Mouse (Mus musculus): ENCODE data around the gene Syk. TPM values are rescaled to one million over a fixed set of nuclear protein-coding genes. Genes with fewer than 3 reads are reported as not detected.

Syk gene
- polyA plus RNA-seq, 1 experiment from 2014 or later = 9.6 TPM

DNA sequence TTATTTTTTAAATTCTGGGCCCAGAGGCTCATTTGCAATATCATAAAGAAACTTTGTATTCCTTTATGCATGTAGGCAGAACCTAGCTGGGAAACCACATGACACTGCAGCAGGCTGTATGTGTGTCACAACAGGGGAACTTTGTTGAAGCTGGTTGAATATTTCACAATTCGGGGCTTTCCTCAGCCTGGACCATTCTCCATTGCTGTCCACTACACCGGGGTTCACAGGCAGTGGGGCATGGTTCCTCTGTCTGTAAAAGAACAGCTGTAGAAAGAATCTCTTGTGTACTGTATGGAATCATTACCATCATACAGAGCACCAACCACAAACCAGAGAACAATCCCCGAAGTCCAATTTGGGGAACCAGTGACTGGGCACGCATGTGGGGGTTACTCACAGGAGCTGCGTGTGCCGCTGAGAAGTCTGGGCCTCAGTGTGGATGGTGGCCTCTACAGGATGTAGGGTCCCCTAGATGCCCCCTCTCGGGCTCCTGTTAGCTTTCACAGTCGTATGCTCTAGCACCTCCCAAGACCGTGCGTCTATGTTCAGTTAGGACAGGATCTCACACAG lies 53.3 kb downstream of the Syk start:
- 80% methylated on average over 10 of the region's 10 CpGs for WGBS

DNA sequence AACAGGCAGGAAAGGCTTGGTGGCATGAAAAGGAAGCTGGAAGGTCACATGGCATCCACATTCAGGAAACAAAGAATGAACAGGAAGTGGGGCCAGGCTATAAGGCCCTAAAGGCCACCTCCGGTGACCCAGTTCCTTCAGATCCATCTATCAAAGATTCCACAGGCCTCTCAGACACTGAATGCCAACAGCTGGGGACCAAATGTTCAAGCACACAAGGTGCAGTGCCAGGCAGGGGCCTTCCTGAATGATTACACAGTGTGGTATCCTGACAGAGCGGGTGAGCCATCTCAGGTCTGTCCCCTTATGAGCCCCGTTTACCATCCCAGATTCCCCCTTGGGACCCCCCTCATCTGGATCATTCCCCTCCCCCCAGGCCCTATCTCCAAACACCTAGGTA lies 63.6 kb downstream of the Syk start:
- no peak overlapping the region for H3K9ac ChIP-seq (ENCODE audit: low read length)
- H3K27ac ChIP-seq (replicated peaks in 1 of 2; ENCODE audit: control insufficient read depth in 1 of 2, insufficient read depth in 1 of 2, low read depth in 2 of 2, low read length in 2 of 2) = no peak overlapping the region
- ATAC-seq (ENCODE audit: insufficient number of reproducible peaks, insufficient read depth, low FRiP score, low read depth) = no peak
- no peak overlapping the region for H3K4me3 ChIP-seq (ENCODE audit: control insufficient read depth in 1 of 2, insufficient read depth in 1 of 2, low read depth in 1 of 2, low read length in 2 of 2)
- H3K27me3 ChIP-seq (ENCODE audit: control insufficient read depth, insufficient read depth, low read length) = no peaks in the 10 kb centered on the region
- H3K36me3 ChIP-seq (ENCODE audit: control insufficient read depth, insufficient read depth, low read length) = peaks cover 27% of the 10 kb centered on the region
- H3K4me1 ChIP-seq (ENCODE audit: control insufficient read depth in 2 of 2, insufficient read depth in 2 of 2, low read length in 2 of 2) = peaks cover 0 to 3% of the 10 kb centered on the region in 2 experiments; a peak in 2 of 4 replicates
- H3K9me3 ChIP-seq (ENCODE audit: control insufficient read depth, low read length) = no peaks in the 10 kb centered on the region
- 86% methylated on average over 3 of the region's 3 CpGs for WGBS
- no peak overlapping the region for H3K4me2 ChIP-seq (ENCODE audit: low read length)

More for the DNA sequence above, 53.3 kb downstream of the Syk start:
- Histone ChIP-seq H3K4me1 (ENCODE audit: control insufficient read depth in 2 of 2, insufficient read depth in 2 of 2, low read length in 2 of 2) (peaks cover 2 to 3% of the 10 kb centered on the region in 2 experiments; a peak in 2 of 4 replicates), H3K4me3 (ENCODE audit: control insufficient read depth in 1 of 2, insufficient read depth in 1 of 2, low read depth in 1 of 2, low read length in 2 of 2) (no peak overlapping the region), H3K27me3 (ENCODE audit: control insufficient read depth, insufficient read depth, low read length) (no peaks in the 10 kb centered on the region), H3K36me3 (ENCODE audit: control insufficient read depth, insufficient read depth, low read length) (0 out of 2 replicates have a peak, but pooled peaks cover 9% of the 10 kb centered on the region), H3K9me3 (ENCODE audit: control insufficient read depth, low read length) (no peaks in the 10 kb centered on the region), H3K9ac (ENCODE audit: low read length) (no peak overlapping the region), H3K4me2 (ENCODE audit: low read length) (no peak overlapping the region), H3K27ac (replicated peaks in 1 of 2; ENCODE audit: control insufficient read depth in 1 of 2, insufficient read depth in 1 of 2, low read depth in 2 of 2, low read length in 2 of 2) (no peak overlapping the region)
- no peak for ATAC-seq (ENCODE audit: insufficient number of reproducible peaks, insufficient read depth, low FRiP score, low read depth)

DNA sequence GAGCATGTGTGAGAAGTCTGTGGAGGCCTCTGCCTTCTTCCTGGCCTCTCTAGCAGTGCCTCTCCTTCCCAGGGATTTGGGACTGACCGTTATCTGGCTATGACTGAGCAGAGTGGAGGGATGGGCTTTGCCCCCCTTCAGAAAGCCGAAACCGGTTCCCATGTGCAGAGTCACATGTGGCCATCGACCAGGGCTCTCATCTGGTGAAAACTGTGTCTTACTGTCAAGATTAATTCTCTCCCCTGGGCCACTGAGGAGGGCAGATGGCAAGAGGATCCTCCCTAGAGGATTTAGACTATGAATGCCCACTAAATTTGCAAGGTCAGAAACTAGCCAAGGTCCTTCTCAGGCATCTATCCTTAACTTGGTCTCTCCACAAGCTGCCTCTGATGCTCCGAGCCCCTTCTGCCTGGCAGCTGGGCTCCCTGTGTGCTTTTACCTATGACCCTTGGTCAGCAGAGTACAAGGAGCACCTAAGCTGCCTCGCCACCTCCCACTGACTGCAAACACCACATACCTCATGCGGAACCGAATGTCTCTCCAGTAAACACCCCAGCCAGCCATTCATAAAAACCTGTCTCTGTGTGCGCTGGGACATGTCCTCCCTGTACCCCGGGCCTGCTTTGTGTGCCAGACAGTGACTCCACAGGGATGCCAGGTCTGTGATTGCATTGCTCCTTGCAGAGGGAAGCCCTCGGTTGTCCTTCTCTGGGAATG lies 65.2 kb downstream of the Syk start:
- H3K27me3 ChIP-seq (ENCODE audit: control insufficient read depth, insufficient read depth, low read length) = no peaks in the 10 kb centered on the region
- H3K4me2 ChIP-seq (ENCODE audit: low read length) = no peak overlapping the region
- H3K4me3 ChIP-seq (ENCODE audit: control insufficient read depth in 1 of 2, insufficient read depth in 1 of 2, low read depth in 1 of 2, low read length in 2 of 2) = no peak overlapping the region
- H3K9ac ChIP-seq (ENCODE audit: low read length) = no peak overlapping the region
- no peak for ATAC-seq (ENCODE audit: insufficient number of reproducible peaks, insufficient read depth, low FRiP score, low read depth)
- H3K9me3 ChIP-seq (ENCODE audit: control insufficient read depth, low read length) = no peaks in the 10 kb centered on the region
- H3K36me3 ChIP-seq (ENCODE audit: control insufficient read depth, insufficient read depth, low read length) = peaks cover 16% of the 10 kb centered on the region
- peaks cover 0 to 3% of the 10 kb centered on the region in 2 experiments; a peak in 2 of 4 replicates for H3K4me1 ChIP-seq (ENCODE audit: control insufficient read depth in 2 of 2, insufficient read depth in 2 of 2, low read length in 2 of 2)
- H3K27ac ChIP-seq (replicated peaks in 1 of 2; ENCODE audit: control insufficient read depth in 1 of 2, insufficient read depth in 1 of 2, low read depth in 2 of 2, low read length in 2 of 2) = no peak overlapping the region
- 79% methylated on average over 11 of the region's 11 CpGs for WGBS

DNA sequence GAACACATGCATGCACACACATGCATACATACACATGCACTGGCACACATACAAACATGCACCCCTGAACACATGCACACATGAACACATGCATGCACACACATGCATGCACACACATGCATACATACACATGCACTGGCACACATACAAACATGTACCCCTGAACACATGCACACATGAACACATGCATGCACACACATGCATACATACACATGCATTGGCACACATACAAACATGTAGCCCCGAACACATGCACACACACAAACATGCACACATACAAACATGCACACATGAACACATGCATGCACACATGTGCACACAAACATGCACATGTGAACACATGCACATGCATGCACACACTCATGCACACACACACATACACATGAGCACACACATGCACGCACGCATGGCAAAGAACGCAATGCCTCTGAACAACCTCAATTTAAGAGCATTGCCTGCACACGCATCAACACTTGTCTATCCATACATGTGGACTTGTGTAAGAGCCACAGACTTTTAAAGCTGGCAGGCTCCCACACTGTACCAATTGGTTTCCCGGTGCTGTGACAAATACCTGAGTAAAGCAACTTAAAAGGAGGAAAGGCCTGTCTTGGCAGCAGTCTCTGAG lies 66.9 kb downstream of the Syk start:
- 94% methylated on average over 6 of the region's 6 CpGs for WGBS
- Histone ChIP-seq H3K27me3 (ENCODE audit: control insufficient read depth, insufficient read depth, low read length) (no peaks in the 10 kb centered on the region), H3K36me3 (ENCODE audit: control insufficient read depth, insufficient read depth, low read length) (peaks cover 14% of the 10 kb centered on the region), H3K4me1 (ENCODE audit: control insufficient read depth in 2 of 2, insufficient read depth in 2 of 2, low read length in 2 of 2) (peaks cover 0 to 3% of the 10 kb centered on the region in 2 experiments; a peak in 2 of 4 replicates), H3K4me3 (ENCODE audit: control insufficient read depth in 1 of 2, insufficient read depth in 1 of 2, low read depth in 1 of 2, low read length in 2 of 2) (no peak overlapping the region), H3K9me3 (ENCODE audit: control insufficient read depth, low read length) (no peaks in the 10 kb centered on the region), H3K9ac (ENCODE audit: low read length) (no peak overlapping the region), H3K27ac (replicated peaks in 1 of 2; ENCODE audit: control insufficient read depth in 1 of 2, insufficient read depth in 1 of 2, low read depth in 2 of 2, low read length in 2 of 2) (no peak overlapping the region), H3K4me2 (ENCODE audit: low read length) (no peak overlapping the region)
- no peak for ATAC-seq (ENCODE audit: insufficient number of reproducible peaks, insufficient read depth, low FRiP score, low read depth)

DNA sequence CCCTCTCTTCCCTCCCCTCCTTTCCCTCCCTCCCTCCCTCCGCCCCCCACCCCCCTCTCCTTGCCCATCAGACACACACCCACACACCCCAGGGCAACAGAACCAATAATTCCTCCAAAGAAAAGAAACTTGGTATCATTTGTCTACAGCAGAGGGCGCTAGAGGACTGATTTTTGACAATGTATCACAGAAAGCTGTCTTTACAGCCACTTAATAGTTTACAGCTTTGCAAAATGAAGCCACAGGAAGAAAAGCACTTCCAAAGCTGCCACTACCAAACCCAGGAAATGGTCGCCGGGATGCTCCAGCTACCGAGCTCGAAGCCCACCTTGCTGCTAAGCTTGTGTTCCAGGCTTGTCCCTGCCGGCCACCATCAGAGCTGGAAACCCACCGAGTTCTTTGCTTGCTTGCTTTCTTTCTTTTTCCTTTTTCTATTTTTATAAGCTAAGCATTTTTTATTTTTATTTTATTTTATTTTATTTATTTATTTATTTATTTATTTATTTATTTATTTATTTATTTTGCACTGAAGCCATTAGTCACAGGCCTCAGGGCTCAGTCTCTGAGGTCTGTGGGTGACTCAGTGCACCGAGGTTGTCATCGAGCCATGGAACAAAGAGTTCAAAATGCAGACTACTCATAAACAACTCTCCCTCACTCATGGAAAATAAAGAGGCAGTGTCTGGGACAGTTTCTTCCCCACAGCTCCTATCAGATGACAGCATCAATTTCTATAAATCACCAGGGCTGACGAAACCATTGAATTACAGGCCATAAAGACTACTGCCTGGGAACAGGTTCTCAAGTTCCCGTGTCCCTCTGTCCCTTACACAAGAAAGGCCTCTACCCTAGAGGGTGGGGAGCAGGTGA lies 68.6 kb downstream of the Syk start:
- H3K36me3 ChIP-seq (ENCODE audit: control insufficient read depth, insufficient read depth, low read length) = 0 out of 2 replicates have a peak, but pooled peaks cover 3% of the 10 kb centered on the region
- H3K4me1 ChIP-seq (ENCODE audit: control insufficient read depth in 2 of 2, insufficient read depth in 2 of 2, low read length in 2 of 2) = no peaks in the 10 kb centered on the region
- ATAC-seq (ENCODE audit: insufficient number of reproducible peaks, insufficient read depth, low FRiP score, low read depth) = no peak
- H3K27me3 ChIP-seq (ENCODE audit: control insufficient read depth, insufficient read depth, low read length) = no peaks in the 10 kb centered on the region; the same call in 1 of the 2 replicates
- 53% methylated on average over 11 of the region's 12 CpGs for WGBS
- no peak overlapping the region for H3K4me3 ChIP-seq (ENCODE audit: control insufficient read depth in 1 of 2, insufficient read depth in 1 of 2, low read depth in 1 of 2, low read length in 2 of 2)
- H3K9ac ChIP-seq (ENCODE audit: low read length) = no peak overlapping the region
- H3K27ac ChIP-seq (replicated peaks in 1 of 2; ENCODE audit: control insufficient read depth in 1 of 2, insufficient read depth in 1 of 2, low read depth in 2 of 2, low read length in 2 of 2) = no peak overlapping the region
- no peaks in the 10 kb centered on the region for H3K9me3 ChIP-seq (ENCODE audit: control insufficient read depth, low read length)
- H3K4me2 ChIP-seq (ENCODE audit: low read length) = no peak overlapping the region

DNA sequence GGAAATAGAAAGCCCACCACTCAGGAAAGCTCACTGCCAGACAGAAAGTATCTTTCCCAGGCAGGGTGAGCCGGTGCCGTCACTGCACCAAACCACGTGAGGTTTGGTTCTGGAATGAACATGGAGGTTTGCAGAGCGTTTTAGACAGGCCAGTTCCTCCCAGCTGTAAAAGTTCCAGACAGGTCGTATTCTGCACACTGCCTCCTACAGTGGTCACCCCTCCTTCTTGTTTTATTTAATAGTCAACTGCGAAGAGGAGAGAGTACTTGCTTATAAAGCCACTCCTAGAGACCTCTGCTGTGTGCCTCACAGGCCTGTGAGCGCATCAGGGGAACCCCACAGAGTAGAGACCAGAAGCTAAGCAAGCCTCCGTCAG lies 69.3 kb downstream of the Syk start:
- H3K9ac ChIP-seq (ENCODE audit: low read length) = no peak overlapping the region
- no peaks in the 10 kb centered on the region for H3K4me1 ChIP-seq (ENCODE audit: control insufficient read depth in 2 of 2, insufficient read depth in 2 of 2, low read length in 2 of 2)
- no peak overlapping the region for H3K4me2 ChIP-seq (ENCODE audit: low read length)
- H3K9me3 ChIP-seq (ENCODE audit: control insufficient read depth, low read length) = no peaks in the 10 kb centered on the region
- H3K27me3 ChIP-seq (ENCODE audit: control insufficient read depth, insufficient read depth, low read length) = no peaks in the 10 kb centered on the region; the same call in 1 of the 2 replicates
- no peak for ATAC-seq (ENCODE audit: insufficient number of reproducible peaks, insufficient read depth, low FRiP score, low read depth)
- WGBS = 83% methylated on average over 8 of the region's 8 CpGs
- no peaks in the 10 kb centered on the region for H3K36me3 ChIP-seq (ENCODE audit: control insufficient read depth, insufficient read depth, low read length)
- H3K27ac ChIP-seq (replicated peaks in 1 of 2; ENCODE audit: control insufficient read depth in 1 of 2, insufficient read depth in 1 of 2, low read depth in 2 of 2, low read length in 2 of 2) = no peak overlapping the region
- no peak overlapping the region for H3K4me3 ChIP-seq (ENCODE audit: control insufficient read depth in 1 of 2, insufficient read depth in 1 of 2, low read depth in 1 of 2, low read length in 2 of 2)

DNA sequence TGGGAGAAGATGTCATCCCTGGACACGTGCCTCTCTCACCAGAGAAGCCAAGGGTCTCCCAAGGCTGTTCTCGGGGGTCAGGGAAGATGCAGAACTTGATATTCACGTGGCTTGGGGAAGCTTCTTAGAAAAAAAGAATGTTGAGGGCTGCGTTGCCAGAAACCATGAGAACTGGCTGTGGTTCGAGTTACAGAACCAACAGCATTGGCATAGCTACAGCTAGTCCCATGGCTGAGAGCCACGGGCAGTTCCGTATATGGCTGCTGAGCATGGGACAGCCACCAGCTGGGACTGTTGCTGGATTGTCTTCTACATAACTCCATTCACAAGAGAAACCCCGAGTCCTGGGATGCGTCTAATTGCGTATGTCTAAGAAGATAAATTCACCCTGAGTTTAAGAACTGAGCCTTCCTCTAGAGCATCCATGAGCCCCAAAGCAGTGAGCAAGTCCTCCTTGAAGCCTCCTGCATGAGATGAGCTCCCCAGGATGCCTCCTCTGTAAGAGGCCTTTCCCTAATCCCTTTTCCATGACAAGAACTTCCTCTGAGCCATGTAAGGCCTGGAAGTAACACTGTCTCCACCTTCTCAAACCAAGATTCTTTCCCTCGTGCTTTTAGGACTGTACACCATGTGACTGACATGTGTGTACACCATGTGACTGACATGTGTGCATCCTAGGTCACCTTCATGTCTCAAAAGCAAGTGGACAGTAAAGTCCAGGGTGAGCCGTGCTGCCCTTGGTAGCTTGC lies 71.3 kb downstream of the Syk start:
- WGBS = 68% methylated on average over 12 of the region's 12 CpGs
- H3K36me3 ChIP-seq (ENCODE audit: control insufficient read depth, insufficient read depth, low read length) = no peaks in the 10 kb centered on the region
- no peaks in the 10 kb centered on the region for H3K9me3 ChIP-seq (ENCODE audit: control insufficient read depth, low read length)
- H3K4me1 ChIP-seq (ENCODE audit: control insufficient read depth in 2 of 2, insufficient read depth in 2 of 2, low read length in 2 of 2) = no peaks in the 10 kb centered on the region
- H3K27ac ChIP-seq (replicated peaks in 1 of 2; ENCODE audit: control insufficient read depth in 1 of 2, insufficient read depth in 1 of 2, low read depth in 2 of 2, low read length in 2 of 2) = no peak overlapping the region
- no peaks in the 10 kb centered on the region; the same call in none of the 2 replicates for H3K27me3 ChIP-seq (ENCODE audit: control insufficient read depth, insufficient read depth, low read length)
- no peak overlapping the region for H3K4me2 ChIP-seq (ENCODE audit: low read length)
- no peak for ATAC-seq (ENCODE audit: insufficient number of reproducible peaks, insufficient read depth, low FRiP score, low read depth)
- no peak overlapping the region for H3K4me3 ChIP-seq (ENCODE audit: control insufficient read depth in 1 of 2, insufficient read depth in 1 of 2, low read depth in 1 of 2, low read length in 2 of 2)
- H3K9ac ChIP-seq (ENCODE audit: low read length) = no peak overlapping the region

Data from heart, embryonic 14.5 days (tissue).